Mouse (Mus musculus): ENCODE measurements at regions not wholly inside any gene's neighbourhood (a gene's known extent, or its start where the extent isn't known, plus 50 kb on each side); places are given as distances from the start of the nearest gene placed in this dataset.

DNA sequence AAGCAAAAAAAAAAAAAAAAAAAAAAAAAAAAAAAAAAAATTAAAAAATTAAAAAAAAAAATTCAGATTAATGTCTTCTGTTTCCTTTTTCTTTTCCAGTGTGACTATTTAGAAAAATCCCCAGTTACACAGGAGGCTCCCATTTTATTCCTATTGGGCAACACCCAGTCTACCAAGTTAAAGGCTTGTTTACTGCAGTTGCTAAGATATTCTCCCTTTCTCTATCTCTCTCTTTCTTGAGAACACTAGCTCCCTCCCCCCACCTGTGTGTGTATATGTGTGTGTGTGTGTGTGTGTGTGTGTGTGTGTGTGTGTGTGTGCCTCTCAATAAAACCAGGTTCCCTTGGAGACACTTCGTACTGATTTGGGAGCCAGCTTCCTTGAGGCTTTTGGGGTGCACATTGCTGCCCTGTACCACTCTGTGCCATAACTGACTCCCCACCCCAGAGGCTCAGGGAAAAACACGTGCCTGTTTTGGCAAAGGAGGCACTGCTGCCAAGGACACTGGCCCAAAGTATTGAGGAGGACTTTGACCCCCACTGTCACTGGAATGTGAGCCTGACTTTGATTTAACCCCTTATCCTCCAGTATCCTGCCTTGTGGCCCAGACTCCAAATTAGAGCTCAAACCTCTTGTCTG, 50.3 kb downstream of the Anapc15-ps start:
- DNase-seq, result peak; percentile 42

DNA sequence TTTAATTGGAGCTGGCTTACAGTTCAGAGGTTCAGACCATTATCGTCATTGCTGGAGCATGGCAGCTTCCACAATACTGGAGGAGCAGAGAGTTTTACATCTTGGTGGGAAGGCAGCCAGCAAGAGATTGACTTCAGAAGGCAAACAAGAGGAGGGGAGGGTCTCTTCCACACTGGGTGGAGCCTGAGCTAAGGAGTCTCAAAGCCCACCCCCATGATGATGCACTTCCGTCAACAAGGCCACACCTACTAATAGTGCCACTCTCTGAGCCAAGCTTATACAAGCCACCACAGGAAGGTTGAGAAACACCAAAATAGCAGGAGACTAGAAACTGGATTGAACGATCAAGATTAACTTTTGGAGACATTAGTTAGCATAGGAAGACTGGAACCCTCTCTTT, 52.5 kb downstream of the Anapc15-ps start:
- DNase-seq, result no peak

DNA sequence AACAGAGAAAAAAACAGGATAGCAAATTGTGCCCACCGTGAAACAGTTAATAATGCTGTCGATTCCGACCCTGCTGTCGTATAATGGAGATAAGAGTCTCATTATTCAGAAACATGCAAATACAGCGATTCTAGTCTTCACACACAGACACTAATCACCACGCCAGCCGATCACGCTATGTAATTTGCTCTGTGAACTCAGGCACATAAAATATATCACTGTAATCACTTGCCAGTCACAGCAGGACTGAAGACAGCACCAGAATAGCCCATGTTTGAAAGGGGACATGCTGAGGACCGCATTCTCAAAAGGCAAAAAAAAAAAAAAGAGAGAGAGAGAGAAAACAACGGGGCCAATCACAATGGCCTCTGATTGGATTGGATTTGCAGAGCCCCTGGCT, 53.6 kb downstream of the Anapc15-ps start:
- DNase-seq, result no peak

DNA sequence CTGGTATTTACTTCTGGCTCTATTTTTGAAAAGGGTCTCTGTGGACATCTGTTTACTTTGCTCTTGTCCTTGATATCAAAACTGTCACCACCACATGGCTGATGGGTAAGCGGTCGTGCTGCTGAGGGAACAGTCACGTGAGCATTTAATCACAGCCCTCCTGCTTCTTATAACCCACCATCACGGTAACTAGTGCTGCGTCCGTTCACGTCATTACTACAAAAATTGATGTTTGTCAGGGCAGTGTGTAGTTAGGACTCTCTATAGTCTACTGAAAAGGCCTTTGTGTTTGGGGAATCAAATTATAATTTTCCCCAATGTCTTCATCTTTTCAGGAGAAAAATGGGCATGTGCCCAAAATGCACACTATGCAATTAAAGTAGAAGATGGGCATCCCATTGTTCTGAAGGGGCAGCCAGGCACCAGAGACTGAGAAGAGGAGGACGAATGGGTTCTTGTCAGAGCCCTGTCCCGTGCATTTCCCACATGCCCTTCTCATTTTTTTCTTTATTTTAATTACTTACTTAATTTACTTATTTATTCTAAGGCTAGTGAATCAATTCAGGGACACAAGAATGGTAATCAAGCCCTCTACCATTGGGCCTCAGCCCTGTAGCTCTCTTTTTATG, 54.6 kb upstream of the Nudt4 start:
- no peak for DNase-seq

- peak; percentile 41 for DNase-seq
These were observed 52.9 kb upstream of the Nudt4 start for GRCm38 (mm10) chr10:95616821-95617220.

DNA sequence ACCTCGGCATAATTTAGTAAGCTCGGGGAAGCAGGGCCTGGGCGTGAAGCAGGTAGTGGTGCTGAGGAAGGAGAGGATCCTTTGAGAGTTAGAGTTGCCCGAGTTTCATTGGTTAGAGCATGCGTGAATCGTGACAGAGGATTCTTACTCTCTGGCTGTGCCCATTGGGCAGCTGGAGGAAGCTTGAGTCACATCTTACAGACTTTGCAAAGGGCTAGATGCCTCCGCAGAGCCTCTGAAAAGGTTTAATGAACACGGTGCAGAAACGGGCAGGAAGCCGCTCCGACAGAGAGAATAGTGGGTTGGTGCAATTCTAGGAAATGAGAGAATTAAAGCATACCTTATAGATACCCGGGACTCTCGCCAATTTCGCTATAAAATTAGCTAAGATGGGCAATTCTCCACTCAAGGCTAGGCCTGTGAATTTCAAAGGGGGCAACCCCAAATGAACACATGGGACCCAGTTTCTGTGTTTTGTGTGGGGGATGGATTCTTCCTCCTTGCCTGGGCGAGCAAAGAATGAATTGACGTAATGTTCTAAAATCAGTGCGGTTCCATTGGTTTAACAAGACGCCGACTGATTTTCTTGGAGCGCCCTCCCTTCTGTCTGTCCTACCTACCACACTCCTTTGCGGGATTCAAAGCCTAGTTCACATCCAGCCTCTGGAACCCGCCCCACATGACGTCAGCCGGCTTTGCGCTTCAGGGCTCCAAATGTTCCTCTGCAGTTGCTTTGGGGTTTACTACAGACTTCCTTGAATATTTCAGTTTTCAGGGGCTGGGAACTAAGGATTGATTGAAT, 52.1 kb upstream of the Nudt4 start:
- DNase-seq, result no peak
